Mouse (Mus musculus) G1E-ER4 (cell line): ENCODE data around the gene Sdk1. TPM values are rescaled to one million over a fixed set of nuclear protein-coding genes. Genes with fewer than 3 reads are reported as not detected.

Source experiments
- GATA1 ChIP-seq: IDR thresholded peaks from one replicate; pipeline ENCODE4 v1.8.0; 2012; ENCODE audit warnings: low read length, inconsistent platforms
- polyA plus RNA-seq: library from polyadenylated mRNA; stranded (reverse); fragments of >175 nt; gene quantifications from 2 replicates; pipeline ENCODE4 v1.2.3, GENCODE M21; 2012

Sdk1 gene
- polyA plus RNA-seq, 1 experiment = not detected

- no peak for TF ChIP-seq GATA1
Measured at GRCm38 (mm10) chr5:141303746-141304145, 62.5 kb downstream of the Sdk1 start.

- no peak for TF ChIP-seq GATA1
Measured at GRCm38 (mm10) chr5:141304706-141305105, 63.4 kb downstream of the Sdk1 start.

- TF ChIP-seq GATA1 = no peak
Measured at GRCm38 (mm10) chr5:141310641-141311040, 69.4 kb downstream of the Sdk1 start.

- no peak for TF ChIP-seq GATA1
Measured at GRCm38 (mm10) chr5:141311801-141312200, 70.5 kb downstream of the Sdk1 start.

- no peak for TF ChIP-seq GATA1
Measured at GRCm38 (mm10) chr5:141312305-141312704, 71.0 kb downstream of the Sdk1 start.

GRCm38 (mm10) chr5:141317095-141317494, 75.8 kb downstream of the Sdk1 start:
- TF ChIP-seq GATA1 = no peak

GRCm38 (mm10) chr5:141324910-141325309, 83.6 kb downstream of the Sdk1 start:
- TF ChIP-seq GATA1 = no peak

- no peak for TF ChIP-seq GATA1
Measured at GRCm38 (mm10) chr5:141344376-141344775, 103.1 kb downstream of the Sdk1 start.

GRCm38 (mm10) chr5:141345476-141345875, 104.2 kb downstream of the Sdk1 start:
- TF ChIP-seq GATA1 = no peak

GRCm38 (mm10) chr5:141362676-141363075, 121.4 kb downstream of the Sdk1 start:
- TF ChIP-seq GATA1 = no peak

GRCm38 (mm10) chr5:141363956-141364355, 122.7 kb downstream of the Sdk1 start:
- TF ChIP-seq GATA1 = no peak

GRCm38 (mm10) chr5:141368567-141368966, 127.3 kb downstream of the Sdk1 start:
- TF ChIP-seq GATA1 = no peak

GRCm38 (mm10) chr5:141374797-141375196, 133.5 kb downstream of the Sdk1 start:
- TF ChIP-seq GATA1 = no peak

GRCm38 (mm10) chr5:141379836-141380773, 138.8 kb downstream of the Sdk1 start:
- no peak for TF ChIP-seq GATA1

GRCm38 (mm10) chr5:141380774-141381156, 139.5 kb downstream of the Sdk1 start:
- no peak for TF ChIP-seq GATA1

- TF ChIP-seq GATA1 = no peak
Measured at GRCm38 (mm10) chr5:141381581-141381980, 140.3 kb downstream of the Sdk1 start.

- no peak for TF ChIP-seq GATA1
Measured at GRCm38 (mm10) chr5:141382246-141382835, 141.1 kb downstream of the Sdk1 start.
